Mouse (Mus musculus) hindbrain, embryonic 15.5 days (tissue): ENCODE measurements at regions not wholly inside any gene's neighbourhood (a gene's known extent, or its start where the extent isn't known, plus 50 kb on each side); places are given as distances from the start of the nearest gene placed in this dataset.
"Not testable (repeated sequence)": the region's sequence is repeated elsewhere in the genome, so short reads cannot be mapped to it uniquely, and the experiment has no call there.

Experiments
- ATAC-seq: fragments of 200-750 bp; cut with Nextera tagmentation; 2 replicates; pipeline ENCODE4 v1.8.0; 2017; ENCODE audit warnings: low read depth, moderate number of reproducible peaks, moderate TSS enrichment; ENCODE audit not compliant: low FRiP score
- H3K27ac ChIP-seq: fragments of 300-500 bp; sonication (generic); replicated peaks from 2 replicates; pipeline ENCODE4 v1.5.1; 2015; ENCODE audit warnings: mild to moderate bottlenecking, inconsistent platforms
- H3K27me3 ChIP-seq: fragments of 300-500 bp; sonication (generic); 2 replicates; pipeline ENCODE4 v1.6.1; 2015; ENCODE audit warnings: control low read depth, inconsistent platforms
- H3K36me3 ChIP-seq: fragments of 300-500 bp; sonication (generic); 2 replicates; pipeline ENCODE4 v1.6.1; 2015; ENCODE audit warnings: control low read depth, inconsistent platforms
- H3K4me1 ChIP-seq: fragments of 300-500 bp; sonication (generic); replicated peaks from 2 replicates; pipeline ENCODE4 v1.6.1; 2015; ENCODE audit warnings: control low read depth, inconsistent platforms
- H3K4me2 ChIP-seq: fragments of 300-500 bp; sonication (generic); 2 replicates; pipeline ENCODE4 v1.6.1; 2015; ENCODE audit warnings: moderate library complexity, mild to moderate bottlenecking, inconsistent platforms
- H3K4me3 ChIP-seq: fragments of 300-500 bp; sonication (generic); 2 replicates; pipeline ENCODE4 v1.5.1; 2015; ENCODE audit warnings: mild to moderate bottlenecking, inconsistent platforms
- H3K9ac ChIP-seq: fragments of 300-500 bp; sonication (generic); 2 replicates; pipeline ENCODE4 v1.6.1; 2015; ENCODE audit warnings: inconsistent platforms
- H3K9me3 ChIP-seq: fragments of 300-500 bp; sonication (generic); 2 replicates; pipeline ENCODE4 v1.6.1; 2016; ENCODE audit warnings: control low read depth, inconsistent platforms
- WGBS: fragments of 180-500 bp; shearing (Covaris S2); methylation state at CpG from one replicate; pipeline ENCODE4 v1.1.7; 2015; 5-methylcytosine and 5-hydroxymethylcytosine counted together

DNA sequence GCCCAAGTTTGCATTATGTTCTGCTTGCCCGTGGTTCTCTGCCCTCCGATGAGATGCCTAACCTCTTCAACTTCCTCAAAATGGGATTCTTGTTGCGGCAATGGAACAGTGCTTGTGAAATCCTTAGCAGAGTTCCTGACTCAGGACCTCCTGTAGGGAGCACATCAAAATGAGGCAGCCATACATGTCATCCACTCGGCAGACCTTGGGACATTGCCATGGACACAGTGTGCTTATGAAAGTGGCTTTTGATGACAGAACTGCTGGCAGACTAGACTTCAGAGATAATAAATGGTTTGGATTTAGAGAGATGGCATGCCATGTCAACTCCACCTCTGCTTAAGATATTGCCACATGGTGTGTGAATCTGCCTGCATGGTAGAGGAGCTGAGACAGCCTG is 489.4 kb downstream of the Tns1 start:
- Histone ChIP-seq H3K27me3 (no peaks in the 10 kb centered on the region), H3K9me3 (no peaks in the 10 kb centered on the region), H3K4me1 (no peaks in the 10 kb centered on the region), H3K4me2 (no peak overlapping the region), H3K36me3 (no peaks in the 10 kb centered on the region), H3K9ac (no peak overlapping the region), H3K27ac (no peak overlapping the region), H3K4me3 (no peak overlapping the region)
- ATAC-seq, result no peak
- 82% methylated on average over 4 of the region's 4 CpGs for WGBS

DNA sequence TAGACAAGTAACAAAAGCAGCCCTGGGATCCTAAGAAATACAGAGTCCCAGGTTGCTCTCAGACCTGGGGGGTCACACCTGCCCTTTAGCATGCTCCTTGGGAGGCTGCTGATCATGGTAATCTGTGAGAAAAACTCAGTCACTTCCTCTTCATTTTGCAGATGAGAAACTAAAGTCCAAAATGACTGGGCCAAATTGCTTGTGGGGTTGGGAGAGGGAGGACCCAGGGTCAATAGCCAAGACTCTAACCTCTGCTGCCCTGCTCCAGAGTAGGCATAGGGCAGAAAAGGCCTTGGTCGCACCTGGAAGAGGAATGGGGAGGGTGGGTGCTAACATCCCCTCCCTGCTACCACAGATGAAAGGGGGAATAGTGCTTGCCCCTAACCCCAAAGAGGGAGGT is 491.2 kb downstream of the Tns1 start:
- 82% methylated on average over 1 of the region's 1 CpGs for WGBS
- no peak overlapping the region for H3K4me2 ChIP-seq
- no peaks in the 10 kb centered on the region for H3K9me3 ChIP-seq
- H3K9ac ChIP-seq, result no peak overlapping the region
- H3K36me3 ChIP-seq, result no peaks in the 10 kb centered on the region
- ATAC-seq, result no peak
- H3K27me3 ChIP-seq, result no peaks in the 10 kb centered on the region
- no peak overlapping the region for H3K27ac ChIP-seq
- no peaks in the 10 kb centered on the region for H3K4me1 ChIP-seq
- H3K4me3 ChIP-seq, result no peak overlapping the region

DNA sequence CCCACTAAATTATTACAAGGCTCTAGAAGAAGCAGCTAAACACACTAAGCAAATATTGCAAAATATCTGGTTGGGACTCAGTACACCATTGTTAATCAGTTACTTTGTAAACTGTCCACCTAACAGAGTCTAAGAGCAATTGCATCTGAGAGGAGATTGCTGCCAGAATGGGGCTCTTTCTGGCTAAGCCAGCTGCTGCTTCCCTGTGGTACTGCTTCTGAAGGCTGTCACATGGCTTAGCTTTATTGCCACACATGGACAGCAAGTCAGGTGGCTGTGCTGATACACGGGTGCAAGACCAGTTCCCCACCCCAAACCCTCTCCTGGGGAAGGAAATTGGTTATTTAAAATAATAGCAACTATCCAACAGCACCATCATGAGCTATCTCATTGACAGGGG is 493.9 kb downstream of the Tns1 start:
- Histone ChIP-seq H3K27me3 (no peaks in the 10 kb centered on the region), H3K9ac (no peak overlapping the region), H3K4me3 (no peak overlapping the region), H3K4me1 (no peaks in the 10 kb centered on the region), H3K36me3 (no peaks in the 10 kb centered on the region), H3K27ac (no peak overlapping the region), H3K9me3 (no peaks in the 10 kb centered on the region), H3K4me2 (no peak overlapping the region)
- 39% methylated on average over 1 of the region's 1 CpGs for WGBS
- no peak for ATAC-seq

GRCm38 (mm10) chr1:73625365-73625764 is 498.9 kb downstream of the Tns1 start:
- H3K36me3 ChIP-seq, result no peaks in the 10 kb centered on the region

GRCm38 (mm10) chr1:73621121-73621520 is 503.1 kb downstream of the Tns1 start:
- H3K27ac ChIP-seq, H3K4me3 ChIP-seq, H3K27me3 ChIP-seq, H3K4me2 ChIP-seq, H3K9me3 ChIP-seq, H3K36me3 ChIP-seq, H3K4me1 ChIP-seq, ATAC-seq, H3K9ac ChIP-seq: not testable (repeated sequence)
- WGBS, result 86% methylated on average over 5 of the region's 5 CpGs

More at GRCm38 (mm10) chr1:73625365-73625764, 498.9 kb downstream of the Tns1 start:
- H3K4me2 ChIP-seq, result no peak overlapping the region
- no peaks in the 10 kb centered on the region for H3K27me3 ChIP-seq
- no peaks in the 10 kb centered on the region for H3K9me3 ChIP-seq
- no peak overlapping the region for H3K4me3 ChIP-seq
- ATAC-seq, result no peak
- WGBS, result 86% methylated on average over 5 of the region's 5 CpGs
- no peak overlapping the region for H3K9ac ChIP-seq
- H3K4me1 ChIP-seq, result no peaks in the 10 kb centered on the region
- H3K27ac ChIP-seq, result no peak overlapping the region

GRCm38 (mm10) chr1:73618551-73619170 is 505.6 kb downstream of the Tns1 start:
- ATAC-seq, result peak; percentile 74; the same call in 1 of the 2 replicates
- H3K4me3 ChIP-seq, result no peak overlapping the region
- H3K9me3 ChIP-seq, result no peaks in the 10 kb centered on the region
- H3K4me1 ChIP-seq, result no peaks in the 10 kb centered on the region
- H3K27me3 ChIP-seq, result no peaks in the 10 kb centered on the region
- H3K36me3 ChIP-seq, result no peaks in the 10 kb centered on the region
- no peak overlapping the region for H3K9ac ChIP-seq
- 45% methylated on average over 4 of the region's 4 CpGs for WGBS
- no peak overlapping the region for H3K4me2 ChIP-seq
- no peak overlapping the region for H3K27ac ChIP-seq

- ATAC-seq, result no peak
- no peaks in the 10 kb centered on the region for H3K27me3 ChIP-seq
- H3K9ac ChIP-seq, result no peak overlapping the region
- H3K4me3 ChIP-seq, result no peak overlapping the region
- no peak overlapping the region for H3K27ac ChIP-seq
- no peak overlapping the region for H3K4me2 ChIP-seq
- WGBS, result 88% methylated on average over 9 of the region's 9 CpGs
- H3K9me3 ChIP-seq, result no peaks in the 10 kb centered on the region
- no peaks in the 10 kb centered on the region for H3K4me1 ChIP-seq
- H3K36me3 ChIP-seq, result no peaks in the 10 kb centered on the region
Observed at GRCm38 (mm10) chr1:73593653-73594385, 530.4 kb downstream of the Tns1 start.

DNA sequence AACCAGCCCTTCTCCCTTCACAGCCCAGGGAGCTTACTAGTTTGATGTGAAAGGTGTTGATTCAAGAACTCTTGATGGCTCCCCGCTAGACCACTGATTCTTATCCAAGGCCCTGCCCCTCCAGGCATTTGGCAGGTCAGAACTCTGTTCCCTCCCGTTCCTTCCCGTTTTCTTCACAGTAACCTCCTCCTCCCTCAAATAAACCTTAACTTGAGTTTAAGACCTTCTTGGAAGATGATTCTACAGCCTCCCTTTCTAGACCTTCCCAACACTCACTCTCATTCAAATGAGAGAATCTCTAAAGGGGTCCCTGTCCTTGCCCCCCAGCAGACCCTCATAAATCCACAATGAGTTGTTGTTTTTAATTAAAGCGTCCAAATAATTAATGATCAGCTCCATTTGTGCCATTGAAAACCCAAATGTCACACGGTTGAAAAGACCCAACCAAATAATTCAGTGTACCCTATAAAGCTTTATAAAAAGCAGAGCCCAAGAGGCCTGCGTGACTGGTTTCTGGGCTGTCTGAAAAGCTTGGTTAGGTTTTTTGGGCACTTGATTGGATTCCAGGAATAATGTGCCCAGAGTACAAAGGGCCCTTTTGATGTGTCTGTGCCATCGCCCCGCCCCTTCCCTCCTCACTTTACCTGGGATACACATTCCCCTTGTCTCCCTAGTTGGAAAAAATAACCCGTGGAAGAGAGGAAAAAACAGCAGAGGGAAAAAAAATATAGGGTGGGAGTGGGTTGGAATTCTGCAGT is 532.7 kb downstream of the Tns1 start:
- H3K36me3 ChIP-seq, result no peaks in the 10 kb centered on the region
- H3K9me3 ChIP-seq, result no peaks in the 10 kb centered on the region
- WGBS, result 44% methylated on average over 9 of the region's 9 CpGs
- no peak overlapping the region for H3K4me2 ChIP-seq
- H3K4me3 ChIP-seq, result no peak overlapping the region
- no peaks in the 10 kb centered on the region for H3K27me3 ChIP-seq
- no peak overlapping the region for H3K9ac ChIP-seq
- no peaks in the 10 kb centered on the region for H3K4me1 ChIP-seq
- H3K27ac ChIP-seq, result no peak overlapping the region
- no peak for ATAC-seq

- no peaks in the 10 kb centered on the region for H3K27me3 ChIP-seq
- no peak overlapping the region for H3K27ac ChIP-seq
- H3K36me3 ChIP-seq, result no peaks in the 10 kb centered on the region
- H3K4me2 ChIP-seq, result no peak overlapping the region
- H3K9ac ChIP-seq, result no peak overlapping the region
- no peak overlapping the region for H3K4me3 ChIP-seq
- ATAC-seq, result no peak
- H3K9me3 ChIP-seq, result no peaks in the 10 kb centered on the region
- no peaks in the 10 kb centered on the region for H3K4me1 ChIP-seq
- WGBS, result 88% methylated on average over 3 of the region's 3 CpGs
Observed at GRCm38 (mm10) chr1:73579680-73580079, 544.6 kb downstream of the Tns1 start.

DNA sequence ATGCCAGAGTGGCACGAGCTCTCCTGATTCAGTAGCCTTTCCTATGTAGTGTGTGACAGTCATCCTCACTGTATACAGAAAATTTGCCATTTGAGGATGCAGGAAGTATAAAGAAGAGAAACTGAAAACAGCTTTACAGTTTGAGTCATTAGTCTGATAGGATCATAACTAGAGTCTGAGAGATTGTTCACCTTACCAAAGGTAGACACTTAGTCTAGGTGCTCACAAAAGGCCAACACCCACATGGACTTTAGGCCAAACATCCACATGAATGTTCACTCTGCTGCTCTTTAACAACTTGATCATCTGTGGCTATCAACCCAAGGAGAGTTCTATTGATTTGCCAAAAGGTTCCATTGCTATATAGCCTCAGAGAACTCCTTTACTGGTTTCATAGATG is 547.2 kb downstream of the Tns1 start:
- H3K9me3 ChIP-seq, result no peaks in the 10 kb centered on the region
- no peaks in the 10 kb centered on the region for H3K4me1 ChIP-seq
- H3K36me3 ChIP-seq, result no peaks in the 10 kb centered on the region
- ATAC-seq, result no peak
- no peaks in the 10 kb centered on the region for H3K27me3 ChIP-seq
- H3K27ac ChIP-seq, result no peak overlapping the region
- H3K4me2 ChIP-seq, result no peak overlapping the region
- H3K4me3 ChIP-seq, result no peak overlapping the region
- no peak overlapping the region for H3K9ac ChIP-seq
- WGBS, result 90% methylated on average over 1 of the region's 1 CpGs

DNA sequence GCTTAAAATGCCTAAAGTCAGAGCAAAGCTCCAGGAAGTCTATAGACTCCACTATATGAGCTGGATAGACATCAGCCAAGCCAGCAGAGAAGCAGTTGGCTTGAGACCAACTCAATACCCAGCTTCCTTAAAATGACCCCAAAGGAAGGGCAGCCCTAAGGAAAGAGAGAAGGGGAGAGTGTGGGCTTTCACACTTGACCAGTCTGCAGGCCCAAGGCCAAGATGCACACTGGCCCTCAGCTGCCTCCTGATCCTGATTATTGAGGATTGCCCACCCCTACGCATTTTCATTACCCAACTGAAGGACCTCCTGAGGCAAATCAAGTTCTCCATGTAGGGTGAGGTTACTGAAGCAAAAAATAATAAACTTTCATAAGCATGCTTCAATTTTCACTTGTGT is 548.6 kb downstream of the Tns1 start:
- 75% methylated on average over 1 of the region's 1 CpGs for WGBS
- H3K4me2 ChIP-seq, result no peak overlapping the region
- H3K4me3 ChIP-seq, result no peak overlapping the region

DNA sequence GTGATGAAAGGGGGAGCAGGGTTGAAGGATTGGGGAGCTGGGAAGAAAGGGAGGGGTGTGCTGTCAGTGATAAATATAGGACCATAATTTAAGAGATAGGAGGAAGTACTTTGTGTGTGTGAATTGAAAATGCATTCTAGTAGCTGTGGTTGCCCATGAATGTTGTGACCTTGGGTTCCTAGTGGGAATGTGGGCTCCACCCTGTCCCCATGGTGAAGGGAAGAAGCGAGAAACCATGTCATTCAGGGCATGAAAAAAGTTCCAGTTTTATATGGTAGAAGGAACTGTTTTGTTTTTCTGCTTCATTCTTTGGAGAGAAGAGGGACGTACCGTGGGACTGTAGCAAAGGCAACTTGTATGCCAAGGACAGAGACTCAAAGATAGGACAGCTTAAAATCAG is 553.3 kb downstream of the Tns1 start:
- WGBS, result 66% methylated on average over 3 of the region's 3 CpGs
- H3K4me2 ChIP-seq, result no peak overlapping the region
- no peak overlapping the region for H3K27ac ChIP-seq
- H3K4me1 ChIP-seq, result no peaks in the 10 kb centered on the region
- H3K27me3 ChIP-seq, result no peaks in the 10 kb centered on the region
- no peak overlapping the region for H3K4me3 ChIP-seq
- no peaks in the 10 kb centered on the region for H3K36me3 ChIP-seq
- H3K9ac ChIP-seq, result no peak overlapping the region
- H3K9me3 ChIP-seq, result no peaks in the 10 kb centered on the region
- no peak for ATAC-seq

More for the DNA sequence above, 548.6 kb downstream of the Tns1 start:
- H3K36me3 ChIP-seq, result no peaks in the 10 kb centered on the region
- no peaks in the 10 kb centered on the region for H3K4me1 ChIP-seq
- H3K27me3 ChIP-seq, result no peaks in the 10 kb centered on the region
- no peak for ATAC-seq
- H3K27ac ChIP-seq, result no peak overlapping the region
- no peak overlapping the region for H3K9ac ChIP-seq
- no peaks in the 10 kb centered on the region for H3K9me3 ChIP-seq
